Mouse (Mus musculus) kidney, adult 2 months (tissue): ENCODE results near the gene Dmd.

Experiments used
- CTCF ChIP-seq: fragments of 200-500 bp; conservative IDR thresholded peaks from 2 replicates; pipeline ENCODE4 v1.5.1; 2011; ENCODE audit warnings: low read depth, mild to moderate bottlenecking, control low read depth, low read length, moderate library complexity, mixed read lengths; ENCODE audit not compliant: insufficient read depth, insufficient read length
- POLR2A ChIP-seq: fragments of 200-500 bp; IDR thresholded peaks from one replicate; pipeline ENCODE4 v1.6.1; 2011; ENCODE audit warnings: low read depth, low read length, control low read depth

GRCm38 (mm10) chrX:84165872-84166271, 1217.2 kb downstream of the Dmd start:
- no peak for TF ChIP-seq CTCF
- TF ChIP-seq POLR2A: no peak
